Mouse (Mus musculus): ENCODE measurements at regions not wholly inside any gene's neighbourhood (a gene's known extent, or its start where the extent isn't known, plus 50 kb on each side); places are given as distances from the start of the nearest gene placed in this dataset.

DNA sequence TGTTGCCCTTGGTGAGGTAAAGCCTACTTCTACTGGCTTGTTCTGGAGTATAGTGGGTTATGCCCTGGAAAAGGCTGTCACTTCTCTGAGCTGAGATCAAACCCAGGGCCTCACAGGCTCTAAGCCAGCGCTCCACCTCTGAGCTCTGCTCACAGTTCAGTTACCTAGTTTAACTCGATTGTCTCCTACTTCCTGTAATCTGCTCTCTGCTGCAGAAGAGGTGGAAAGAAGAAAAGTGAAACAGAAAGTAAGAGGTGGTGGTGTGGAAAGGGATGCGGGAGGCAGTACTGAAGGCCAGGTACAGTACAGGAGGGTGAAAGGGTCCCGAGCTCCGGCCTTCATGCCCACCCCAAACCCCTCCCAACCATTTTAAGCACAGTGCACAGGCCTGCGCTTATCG lies 455.7 kb downstream of the Zfp704 start:
- WGBS = 21% methylated on average over 7 of the region's 7 CpGs
- TF ChIP-seq CTCF (IDR thresholded peaks at IDR 0.05; ENCODE audit: borderline replicate concordance, control insufficient read depth, extremely low read depth, insufficient read depth, low read length, poor library complexity) = no peak
- TF ChIP-seq POLR2A (IDR thresholded peaks at IDR 0.05; ENCODE audit: control insufficient read depth, extremely low read depth, insufficient read depth, low read length, poor library complexity) = no peak
- no peaks in the 10 kb centered on the region for H3K36me3 ChIP-seq (ENCODE audit: control insufficient read depth, insufficient read depth, low read length)
- DNase-seq = peak; percentile 26
- H3K27me3 ChIP-seq (ENCODE audit: control insufficient read depth, insufficient read depth, low read length) = no peaks in the 10 kb centered on the region
- H3K27ac ChIP-seq (ENCODE audit: control insufficient read depth, insufficient read depth, low read length) = peak overlapping the region; percentile 63
- H3K4me1 ChIP-seq (replicated peaks; ENCODE audit: control insufficient read depth, insufficient read depth, low read length) = peaks cover 19% of the 10 kb centered on the region
- H3K4me3 ChIP-seq (ENCODE audit: control insufficient read depth, insufficient read depth, low read length) = peak overlapping the region; percentile 56

DNA sequence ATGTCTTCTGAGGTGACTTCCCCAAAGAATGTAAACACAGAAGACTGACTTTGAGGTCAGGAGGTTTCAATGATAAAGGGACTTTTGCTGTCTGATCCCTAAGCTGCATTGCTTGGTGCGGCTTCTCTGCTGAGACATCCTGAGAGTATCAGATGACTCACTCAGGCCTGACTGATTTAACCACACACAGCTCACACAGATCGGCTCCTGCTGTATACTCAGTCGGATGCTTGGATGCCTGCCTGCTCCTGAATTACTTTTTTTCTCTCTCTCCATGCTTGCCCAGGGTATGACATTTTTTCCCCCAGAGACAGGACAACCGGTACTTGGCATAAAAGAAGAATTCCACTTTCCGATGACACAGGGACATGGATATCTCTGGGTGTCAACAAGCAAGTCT lies 456.2 kb downstream of the Zfp704 start:
- H3K36me3 ChIP-seq (ENCODE audit: control insufficient read depth, insufficient read depth, low read length) = no peaks in the 10 kb centered on the region
- no peak for TF ChIP-seq POLR2A (IDR thresholded peaks at IDR 0.05; ENCODE audit: control insufficient read depth, extremely low read depth, insufficient read depth, low read length, poor library complexity)
- no peak for TF ChIP-seq CTCF (IDR thresholded peaks at IDR 0.05; ENCODE audit: borderline replicate concordance, control insufficient read depth, extremely low read depth, insufficient read depth, low read length, poor library complexity)
- peaks cover 19% of the 10 kb centered on the region for H3K4me1 ChIP-seq (replicated peaks; ENCODE audit: control insufficient read depth, insufficient read depth, low read length)
- 38% methylated on average over 5 of the region's 5 CpGs for WGBS
- H3K27ac ChIP-seq (ENCODE audit: control insufficient read depth, insufficient read depth, low read length) = no peak overlapping the region; the same call in 1 of the 2 replicates
- no peak overlapping the region for H3K4me3 ChIP-seq (ENCODE audit: control insufficient read depth, insufficient read depth, low read length)
- H3K27me3 ChIP-seq (ENCODE audit: control insufficient read depth, insufficient read depth, low read length) = no peaks in the 10 kb centered on the region
- peak; percentile 12 for DNase-seq

- TF ChIP-seq CTCF (IDR thresholded peaks at IDR 0.05; ENCODE audit: borderline replicate concordance, control insufficient read depth, extremely low read depth, insufficient read depth, low read length, poor library complexity) = no peak
- no peak for TF ChIP-seq POLR2A (IDR thresholded peaks at IDR 0.05; ENCODE audit: control insufficient read depth, extremely low read depth, insufficient read depth, low read length, poor library complexity)
- Histone ChIP-seq H3K4me3 (ENCODE audit: control insufficient read depth, insufficient read depth, low read length) (no peak overlapping the region), H3K4me1 (replicated peaks; ENCODE audit: control insufficient read depth, insufficient read depth, low read length) (peaks cover 19% of the 10 kb centered on the region), H3K36me3 (ENCODE audit: control insufficient read depth, insufficient read depth, low read length) (no peaks in the 10 kb centered on the region), H3K27ac (ENCODE audit: control insufficient read depth, insufficient read depth, low read length) (no peak overlapping the region), H3K27me3 (ENCODE audit: control insufficient read depth, insufficient read depth, low read length) (no peaks in the 10 kb centered on the region)
- 25% methylated on average over 1 of the region's 1 CpGs for WGBS
- no peak for DNase-seq
Observed at GRCm38 (mm10) chr3:9152256-9152655, 457.6 kb downstream of the Zfp704 start.

- Histone ChIP-seq H3K36me3 (ENCODE audit: control insufficient read depth, insufficient read depth, low read length) (no peaks in the 10 kb centered on the region), H3K4me3 (ENCODE audit: control insufficient read depth, insufficient read depth, low read length) (no peak overlapping the region), H3K27ac (ENCODE audit: control insufficient read depth, insufficient read depth, low read length) (no peak overlapping the region), H3K4me1 (replicated peaks; ENCODE audit: control insufficient read depth, insufficient read depth, low read length) (peaks cover 19% of the 10 kb centered on the region), H3K27me3 (ENCODE audit: control insufficient read depth, insufficient read depth, low read length) (no peaks in the 10 kb centered on the region)
- WGBS = 32% methylated on average over 2 of the region's 2 CpGs
- DNase-seq = no peak
- TF ChIP-seq CTCF (IDR thresholded peaks at IDR 0.05; ENCODE audit: borderline replicate concordance, control insufficient read depth, extremely low read depth, insufficient read depth, low read length, poor library complexity) = no peak
- no peak for TF ChIP-seq POLR2A (IDR thresholded peaks at IDR 0.05; ENCODE audit: control insufficient read depth, extremely low read depth, insufficient read depth, low read length, poor library complexity)
Observed at GRCm38 (mm10) chr3:9151590-9151989, 458.3 kb downstream of the Zfp704 start.

- Histone ChIP-seq H3K4me3 (ENCODE audit: control insufficient read depth, insufficient read depth, low read length) (no peak overlapping the region), H3K27me3 (ENCODE audit: control insufficient read depth, insufficient read depth, low read length) (no peaks in the 10 kb centered on the region), H3K27ac (ENCODE audit: control insufficient read depth, insufficient read depth, low read length) (no peak overlapping the region), H3K36me3 (ENCODE audit: control insufficient read depth, insufficient read depth, low read length) (no peaks in the 10 kb centered on the region), H3K4me1 (replicated peaks; ENCODE audit: control insufficient read depth, insufficient read depth, low read length) (peaks cover 7% of the 10 kb centered on the region)
- TF ChIP-seq POLR2A (IDR thresholded peaks at IDR 0.05; ENCODE audit: control insufficient read depth, extremely low read depth, insufficient read depth, low read length, poor library complexity) = no peak
- TF ChIP-seq CTCF (IDR thresholded peaks at IDR 0.05; ENCODE audit: borderline replicate concordance, control insufficient read depth, extremely low read depth, insufficient read depth, low read length, poor library complexity) = no peak
- DNase-seq = no peak
- WGBS = 15% methylated on average over 5 of the region's 5 CpGs
Observed at GRCm38 (mm10) chr3:9148605-9149004, 461.3 kb downstream of the Zfp704 start.

GRCm38 (mm10) chr3:9146481-9146880 lies 463.4 kb downstream of the Zfp704 start:
- 95% methylated on average over 6 of the region's 6 CpGs for WGBS
- Histone ChIP-seq H3K4me3 (ENCODE audit: control insufficient read depth, insufficient read depth, low read length) (no peak overlapping the region), H3K4me1 (replicated peaks; ENCODE audit: control insufficient read depth, insufficient read depth, low read length) (0 out of 2 replicates have a peak, but pooled peaks cover 2% of the 10 kb centered on the region), H3K27me3 (ENCODE audit: control insufficient read depth, insufficient read depth, low read length) (no peaks in the 10 kb centered on the region), H3K36me3 (ENCODE audit: control insufficient read depth, insufficient read depth, low read length) (no peaks in the 10 kb centered on the region), H3K27ac (ENCODE audit: control insufficient read depth, insufficient read depth, low read length) (no peak overlapping the region)
- DNase-seq = no peak
- TF ChIP-seq POLR2A (IDR thresholded peaks at IDR 0.05; ENCODE audit: control insufficient read depth, extremely low read depth, insufficient read depth, low read length, poor library complexity) (no peak), CTCF (IDR thresholded peaks at IDR 0.05; ENCODE audit: borderline replicate concordance, control insufficient read depth, extremely low read depth, insufficient read depth, low read length, poor library complexity) (no peak)

- Histone ChIP-seq H3K27ac (ENCODE audit: control insufficient read depth, insufficient read depth, low read length) (no peak overlapping the region), H3K4me3 (ENCODE audit: control insufficient read depth, insufficient read depth, low read length) (no peak overlapping the region), H3K4me1 (replicated peaks; ENCODE audit: control insufficient read depth, insufficient read depth, low read length) (no peaks in the 10 kb centered on the region), H3K27me3 (ENCODE audit: control insufficient read depth, insufficient read depth, low read length) (no peaks in the 10 kb centered on the region), H3K36me3 (ENCODE audit: control insufficient read depth, insufficient read depth, low read length) (no peaks in the 10 kb centered on the region)
- 95% methylated on average over 7 of the region's 7 CpGs for WGBS
- no peak for DNase-seq
- TF ChIP-seq CTCF (IDR thresholded peaks at IDR 0.05; ENCODE audit: borderline replicate concordance, control insufficient read depth, extremely low read depth, insufficient read depth, low read length, poor library complexity) = no peak
Observed at GRCm38 (mm10) chr3:9145612-9146011, 464.3 kb downstream of the Zfp704 start.

Data from thymus, adult 2 months (tissue).